Mouse (Mus musculus) cerebellum, adult 2 months (tissue): ENCODE results near the gene Vmn1r236. TPM values are rescaled to one million over a fixed set of nuclear protein-coding genes. Genes with fewer than 3 reads are reported as not detected.

Experiments
- DNase-seq, 2 experiments: peaks; one replicate each; pipeline ENCODE4 v3.0.0; 2021
- H3K27ac ChIP-seq: fragments of 200-500 bp; 2 replicates; pipeline ENCODE4 v1.5.1; 2012; ENCODE audit warnings: low read length, control low read depth, inconsistent platforms; ENCODE audit not compliant: insufficient read depth
- H3K27me3 ChIP-seq: fragments of 200-500 bp; 2 replicates; pipeline ENCODE4 v1.6.1; 2012; ENCODE audit warnings: inconsistent platforms, mild to moderate bottlenecking, low read length, moderate library complexity; ENCODE audit not compliant: control insufficient read depth, insufficient read depth
- H3K4me1 ChIP-seq: fragments of 200-500 bp; 2 replicates; pipeline ENCODE4 v1.6.1; 2011; ENCODE audit warnings: low read length; ENCODE audit not compliant: control insufficient read depth, insufficient read depth
- H3K4me3 ChIP-seq: fragments of 200-500 bp; replicated peaks from 2 replicates; pipeline ENCODE3; 2011; ENCODE audit warnings: mild to moderate bottlenecking, low read depth, low read length, control low read depth; ENCODE audit not compliant: insufficient read depth
- CTCF ChIP-seq: fragments of 200-500 bp; IDR thresholded peaks from 2 replicates; pipeline ENCODE4 v1.5.1; 2011; ENCODE audit warnings: low read depth, mild to moderate bottlenecking, control low read depth, low read length, moderate library complexity, borderline replicate concordance; ENCODE audit not compliant: insufficient read depth
- POLR2A ChIP-seq: fragments of 200-500 bp; IDR thresholded peaks from 2 replicates; pipeline ENCODE4 v1.6.1; 2011; ENCODE audit warnings: low read length, control low read depth, borderline replicate concordance; ENCODE audit not compliant: insufficient read depth
- WGBS: fragments of 180-500 bp; shearing (Covaris S2); methylation state at CpG from one replicate; pipeline ENCODE4 v1.1.7; 2018; 5-methylcytosine and 5-hydroxymethylcytosine counted together
- polyA plus RNA-seq: library from polyadenylated mRNA; depleted of rRNA; stranded (reverse); fragments of >200 nt; gene quantifications from 2 replicates; pipeline ENCODE4 v1.2.3, GENCODE M21; 2012; rRNA removed

The Vmn1r236 gene
- not detected in 2 replicates for polyA plus RNA-seq

DNA sequence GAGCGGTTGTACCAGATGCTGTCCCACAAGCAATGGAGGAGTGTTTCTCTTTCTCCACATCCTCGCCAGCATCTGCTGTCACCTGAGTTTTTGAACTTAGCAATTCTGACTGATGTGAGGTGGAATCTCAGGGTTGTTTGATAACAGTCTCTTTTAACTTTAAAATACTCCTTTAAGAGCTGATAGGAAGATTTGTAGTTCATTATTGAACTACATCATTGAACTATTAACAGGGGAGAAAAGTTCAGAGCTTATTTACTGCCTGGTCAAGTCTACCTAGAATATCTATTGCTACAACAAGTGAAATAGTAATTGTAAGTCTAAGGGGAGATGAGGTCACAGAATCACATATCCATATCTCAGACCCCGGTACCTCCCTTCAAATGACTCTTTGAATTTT, at the start of gene Vmn1r236:
Vmn1r236 (plus strand) TSS at position 301 of the 400 bp plus-strand sequence.
- H3K27me3 ChIP-seq = no peaks in the 10 kb centered on the region
- H3K27ac ChIP-seq = no peak within 1 kb of the TSS
- H3K4me3 ChIP-seq = no peak within 1 kb of the TSS
- WGBS = 76% methylated on average over 3 of the region's 3 CpGs
- DNase-seq = no peak
- no peaks in the 10 kb centered on the region for H3K4me1 ChIP-seq
- TF ChIP-seq CTCF (no peak), POLR2A (no peak)

- H3K4me3 ChIP-seq = no peak within 1 kb of the TSS
- no peaks in the 10 kb centered on the region for H3K27me3 ChIP-seq
- H3K4me1 ChIP-seq = no peaks in the 10 kb centered on the region
- no peak for TF ChIP-seq POLR2A
- TF ChIP-seq CTCF = no peak
- H3K27ac ChIP-seq = no peak within 1 kb of the TSS
- no peak for DNase-seq
Measured at GRCm38 (mm10) chr17:21256111-21256510, 26.6 kb upstream of the Vmn1r236 start, which contains the start of gene Vmn1r235. Gene Vmn1r235 (plus strand): TSS chr17:21256411.

DNA sequence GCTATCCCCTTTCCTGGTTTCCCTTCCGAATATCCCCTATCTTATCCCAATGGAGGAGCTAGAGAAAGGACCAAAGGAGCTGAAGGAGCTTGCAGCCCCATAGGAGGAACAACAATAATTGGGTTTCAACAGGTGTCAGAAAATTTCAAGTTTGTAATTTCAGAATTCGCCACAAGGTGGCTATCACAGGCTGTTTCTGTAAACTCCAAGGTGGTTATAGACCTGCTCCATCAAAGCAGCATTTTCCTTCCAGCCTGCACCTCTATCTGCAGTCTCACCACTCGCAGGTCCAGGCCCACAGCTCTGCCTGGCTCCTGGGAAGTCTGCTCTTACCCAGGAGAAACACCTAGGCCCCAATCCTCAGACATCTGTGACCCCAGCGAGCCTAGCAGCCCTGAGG, 10.6 kb upstream of the Vmn1r236 start:
- H3K4me1 ChIP-seq = no peaks in the 10 kb centered on the region
- H3K27ac ChIP-seq = no peak overlapping the region
- no peaks in the 10 kb centered on the region for H3K27me3 ChIP-seq
- 7% methylated on average over 4 of the region's 4 CpGs for whole genome bisulfite sequencing
- H3K4me3 ChIP-seq = no peak overlapping the region
- TF ChIP-seq CTCF = peak; percentile 44; the same call in 1 of the 2 replicates
- no peak for TF ChIP-seq POLR2A
- DNase-seq = peak; percentile 18 to 50

DNA sequence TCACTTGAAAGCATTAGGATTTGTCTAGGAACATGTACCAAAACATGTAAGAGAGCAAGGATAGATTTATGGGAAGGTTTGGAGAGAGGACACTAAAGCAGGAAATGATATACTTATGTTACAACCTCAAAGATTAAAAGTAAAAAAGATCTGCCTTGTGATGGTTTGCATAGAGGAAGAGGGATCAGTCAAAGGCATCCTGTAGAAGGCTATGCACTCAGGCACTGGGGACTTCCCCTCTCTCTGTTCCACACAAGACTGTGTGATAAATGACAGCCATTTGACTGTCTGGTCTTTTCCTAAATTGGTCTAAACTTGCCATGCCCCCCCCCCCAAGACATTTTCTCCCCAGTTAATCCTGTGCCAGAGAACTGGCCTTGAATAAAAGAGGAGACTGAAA, 1.7 kb downstream of the Vmn1r236 start:
- H3K27ac ChIP-seq = no peak overlapping the region
- TF ChIP-seq CTCF (no peak), POLR2A (no peak)
- H3K27me3 ChIP-seq = no peaks in the 10 kb centered on the region

GRCm38 (mm10) chr17:21289695-21290094, 7.0 kb downstream of the Vmn1r236 start:
- no peaks in the 10 kb centered on the region for H3K4me1 ChIP-seq
- no peak overlapping the region for H3K27ac ChIP-seq
- TF ChIP-seq POLR2A = no peak
- no peak for DNase-seq
- H3K27me3 ChIP-seq = no peaks in the 10 kb centered on the region
- H3K4me3 ChIP-seq = no peak overlapping the region

More for the DNA sequence above, 1.7 kb downstream of the Vmn1r236 start:
- DNase-seq = no peak
- no peaks in the 10 kb centered on the region for H3K4me1 ChIP-seq
- no peak overlapping the region for H3K4me3 ChIP-seq

DNA sequence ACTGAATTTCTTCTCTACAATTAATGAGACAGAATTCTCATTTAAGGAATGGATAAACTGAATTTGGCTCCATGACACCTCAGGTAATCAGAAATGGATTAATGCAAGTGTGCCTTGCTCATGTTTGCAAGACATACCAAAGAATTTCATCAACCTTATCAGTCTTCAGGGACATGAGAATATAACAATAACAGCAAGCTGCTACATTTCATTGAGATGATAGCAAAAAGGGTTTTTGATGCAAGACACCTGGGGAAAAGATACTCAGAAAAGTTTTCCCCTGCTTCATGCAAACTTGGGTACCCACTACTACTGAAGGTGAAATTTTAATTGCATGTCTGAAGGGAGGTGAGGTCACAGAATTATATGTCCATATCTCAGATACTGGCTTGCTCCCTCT, 28.8 kb downstream of the Vmn1r236 start, which contains the start of gene Vmn1r237:
Vmn1r237 (plus strand) TSS at position 301 of the 400 bp plus-strand sequence.
- no peak for DNase-seq
- H3K4me3 ChIP-seq = no peak within 1 kb of the TSS
- H3K27ac ChIP-seq = no peak within 1 kb of the TSS
- H3K27me3 ChIP-seq = no peaks in the 10 kb centered on the region
- no peaks in the 10 kb centered on the region for H3K4me1 ChIP-seq
- no peak for TF ChIP-seq POLR2A
- no peak for TF ChIP-seq CTCF

Other genes starting within 250 kb of the Vmn1r236 start
- gene Vmn1r234, start 56.9 kb upstream of the Vmn1r236 start, polyA plus RNA-seq = not detected in 2 replicates
- gene Vmn1r235, start 26.5 kb upstream of the Vmn1r236 start, polyA plus RNA-seq = not detected in 2 replicates
- gene Vmn1r237, start 28.9 kb downstream of the Vmn1r236 start, polyA plus RNA-seq = not detected in 2 replicates
- gene Zfp677, start 100.8 kb downstream of the Vmn1r236 start, polyA plus RNA-seq = 1.8 TPM in 2 replicates
- gene Zfp54, start 140.3 kb downstream of the Vmn1r236 start, polyA plus RNA-seq = 1.5 and 1.7 TPM in 2 replicates
- gene Zfp51, start 167.4 kb downstream of the Vmn1r236 start, polyA plus RNA-seq = 4.3 and 4.8 TPM in 2 replicates
- gene Zfp53, start 206.1 kb downstream of the Vmn1r236 start, polyA plus RNA-seq = 3.4 TPM in 2 replicates